Mouse (Mus musculus) midbrain, embryonic 15.5 days (tissue): ENCODE measurements around the gene Eif3a. TPM values are rescaled to one million over a fixed set of nuclear protein-coding genes. Genes with fewer than 3 reads are reported as not detected.

Experiments
- ATAC-seq: fragments of 200-750 bp; cut with Nextera tagmentation; replicated peaks from 2 replicates; pipeline ENCODE4 v1.8.0; 2017; ENCODE audit warnings: moderate TSS enrichment
- H3K27ac ChIP-seq: fragments of 300-500 bp; sonication (generic); 2 replicates; pipeline ENCODE4 v1.5.1; 2015; ENCODE audit warnings: mild to moderate bottlenecking, inconsistent platforms
- H3K27me3 ChIP-seq: fragments of 300-500 bp; sonication (generic); replicated peaks from 2 replicates; pipeline ENCODE4 v1.6.1; 2015; ENCODE audit warnings: inconsistent platforms
- H3K36me3 ChIP-seq: fragments of 300-500 bp; sonication (generic); replicated peaks from 2 replicates; pipeline ENCODE4 v1.6.1; 2015; ENCODE audit warnings: inconsistent platforms
- H3K4me1 ChIP-seq: fragments of 300-500 bp; sonication (generic); 2 replicates; pipeline ENCODE4 v1.6.1; 2015; ENCODE audit warnings: inconsistent platforms
- H3K4me2 ChIP-seq: fragments of 300-500 bp; sonication (generic); 2 replicates; pipeline ENCODE4 v1.6.1; 2015; ENCODE audit warnings: inconsistent platforms, mild to moderate bottlenecking, moderate library complexity
- H3K4me3 ChIP-seq: fragments of 300-500 bp; sonication (generic); 2 replicates; pipeline ENCODE4 v1.5.1; 2015; ENCODE audit warnings: mild to moderate bottlenecking, inconsistent platforms
- H3K9ac ChIP-seq: fragments of 300-500 bp; sonication (generic); 2 replicates; pipeline ENCODE4 v1.6.1; 2015; ENCODE audit warnings: mild to moderate bottlenecking, inconsistent platforms
- H3K9me3 ChIP-seq: fragments of 300-500 bp; sonication (generic); 2 replicates; pipeline ENCODE4 v1.6.1; 2016; ENCODE audit warnings: inconsistent platforms
- WGBS: fragments of 180-500 bp; shearing (Covaris S2); methylation state at CpG from one replicate; pipeline ENCODE4 v1.1.7; 2015; ENCODE audit warnings: mixed read lengths; 5-methylcytosine and 5-hydroxymethylcytosine counted together
- polyA plus RNA-seq: library from polyadenylated mRNA; unstranded; fragments of >200 nt; fragmentation: Nextera tagmentation; extraction: Ambion mirVana; gene quantifications from 2 replicates; pipeline ENCODE4 v1.2.1, GENCODE M21; 2015

The Eif3a gene
- polyA plus RNA-seq = 109 and 111 TPM in 2 replicates

GRCm38 (mm10) chr19:60790551-60791161 is at the start of gene Eif3a:
TSS of gene Eif3a (minus strand) at chr19:60790658.
- H3K4me3 ChIP-seq = peak within 1 kb of the TSS; percentile 92
- peak within 1 kb of the TSS; percentile 98 for H3K9ac ChIP-seq
- peak within 1 kb of the TSS; percentile 61 for H3K4me2 ChIP-seq
- H3K4me1 ChIP-seq = peaks cover 28% of the 10 kb centered on the region
- H3K9me3 ChIP-seq = no peaks in the 10 kb centered on the region
- no peaks in the 10 kb centered on the region for H3K36me3 ChIP-seq
- ATAC-seq = peak; percentile 96
- H3K27ac ChIP-seq = peak within 1 kb of the TSS; percentile 96
- WGBS = under 1% methylated on average over 57 of the region's 57 CpGs
- no peaks in the 10 kb centered on the region for H3K27me3 ChIP-seq

- no peak overlapping the region for H3K27ac ChIP-seq
- no peak overlapping the region for H3K4me3 ChIP-seq
- H3K9me3 ChIP-seq = no peaks in the 10 kb centered on the region
- no peaks in the 10 kb centered on the region for H3K4me1 ChIP-seq
- 97% methylated on average over 1 of the region's 1 CpGs for WGBS
- ATAC-seq = no peak; the same call in 1 of the 2 replicates
- no peak overlapping the region for H3K4me2 ChIP-seq
- H3K27me3 ChIP-seq = no peaks in the 10 kb centered on the region
- peaks cover 40% of the 10 kb centered on the region for H3K36me3 ChIP-seq
- H3K9ac ChIP-seq = no peak overlapping the region
Measured at GRCm38 (mm10) chr19:60837747-60838146, 47.3 kb upstream of the Eif3a start.

- H3K4me1 ChIP-seq = no peaks in the 10 kb centered on the region; the same call in 1 of the 2 replicates
- peaks cover 34% of the 10 kb centered on the region; the same call in 1 of the 2 replicates for H3K36me3 ChIP-seq
- H3K27me3 ChIP-seq = no peaks in the 10 kb centered on the region
- WGBS = 92% methylated on average over 6 of the region's 6 CpGs
- no peak overlapping the region for H3K9ac ChIP-seq
- no peak overlapping the region for H3K27ac ChIP-seq
- H3K4me2 ChIP-seq = no peak overlapping the region
- ATAC-seq = no peak
- H3K4me3 ChIP-seq = no peak overlapping the region
- H3K9me3 ChIP-seq = no peaks in the 10 kb centered on the region
Measured at GRCm38 (mm10) chr19:60818677-60819076, 28.2 kb upstream of the Eif3a start.

- Histone ChIP-seq H3K36me3 (0 out of 2 replicates have a peak, but pooled peaks cover 10% of the 10 kb centered on the region), H3K4me1 (peaks cover 6% of the 10 kb centered on the region), H3K27ac (no peak overlapping the region), H3K27me3 (no peaks in the 10 kb centered on the region), H3K9ac (no peak overlapping the region), H3K4me2 (no peak overlapping the region), H3K4me3 (no peak overlapping the region), H3K9me3 (no peaks in the 10 kb centered on the region)
- ATAC-seq = no peak
- 96% methylated on average over 6 of the region's 6 CpGs for WGBS
Measured at GRCm38 (mm10) chr19:60813133-60813532, 22.7 kb upstream of the Eif3a start.

- no peaks in the 10 kb centered on the region for H3K9me3 ChIP-seq
- peaks cover 6% of the 10 kb centered on the region for H3K4me1 ChIP-seq
- H3K4me3 ChIP-seq = peak overlapping the region; percentile 64
- peak overlapping the region; percentile 75 for H3K9ac ChIP-seq
- H3K36me3 ChIP-seq = 0 out of 2 replicates have a peak, but pooled peaks cover 9% of the 10 kb centered on the region
- H3K27ac ChIP-seq = peak overlapping the region; percentile 75
- H3K27me3 ChIP-seq = no peaks in the 10 kb centered on the region
- no peak for ATAC-seq
- peak overlapping the region; percentile 52 for H3K4me2 ChIP-seq
- WGBS = 18% methylated on average over 10 of the region's 10 CpGs
Measured at GRCm38 (mm10) chr19:60812036-60812389, 21.6 kb upstream of the Eif3a start.

GRCm38 (mm10) chr19:60811098-60812035 is 20.9 kb upstream of the Eif3a start, which contains the start of gene Fam45a:
TSS of gene Fam45a (plus strand) at chr19:60811585.
- Histone ChIP-seq H3K4me2 (peak within 1 kb of the TSS; percentile 52), H3K27ac (peak within 1 kb of the TSS; percentile 75), H3K9me3 (no peaks in the 10 kb centered on the region), H3K4me1 (peaks cover 6% of the 10 kb centered on the region), H3K4me3 (peak within 1 kb of the TSS; percentile 64), H3K27me3 (no peaks in the 10 kb centered on the region), H3K9ac (peak within 1 kb of the TSS; percentile 75), H3K36me3 (0 out of 2 replicates have a peak, but pooled peaks cover 6% of the 10 kb centered on the region)
- peak; percentile 100 for ATAC-seq
- 1% methylated on average over 45 of the region's 45 CpGs for WGBS

- no peaks in the 10 kb centered on the region for H3K27me3 ChIP-seq
- no peaks in the 10 kb centered on the region for H3K36me3 ChIP-seq
- H3K9me3 ChIP-seq = no peaks in the 10 kb centered on the region
- H3K4me3 ChIP-seq = no peak overlapping the region
- no peak overlapping the region for H3K4me2 ChIP-seq
- no peak overlapping the region for H3K9ac ChIP-seq
- WGBS = over 99% methylated on average over 2 of the region's 2 CpGs
- no peak overlapping the region for H3K27ac ChIP-seq
- peaks cover 6% of the 10 kb centered on the region for H3K4me1 ChIP-seq
- ATAC-seq = no peak
Measured at GRCm38 (mm10) chr19:60809927-60810326, 19.5 kb upstream of the Eif3a start.

GRCm38 (mm10) chr19:60804903-60805302 is 14.4 kb upstream of the Eif3a start:
- no peaks in the 10 kb centered on the region for H3K27me3 ChIP-seq
- H3K4me1 ChIP-seq = no peaks in the 10 kb centered on the region
- H3K4me2 ChIP-seq = no peak overlapping the region
- H3K9me3 ChIP-seq = no peaks in the 10 kb centered on the region
- H3K36me3 ChIP-seq = no peaks in the 10 kb centered on the region
- H3K4me3 ChIP-seq = no peak overlapping the region
- ATAC-seq = no peak
- 62% methylated on average over 2 of the region's 2 CpGs for WGBS
- H3K27ac ChIP-seq = no peak overlapping the region
- no peak overlapping the region for H3K9ac ChIP-seq

GRCm38 (mm10) chr19:60799867-60800569 is 9.6 kb upstream of the Eif3a start:
- WGBS = 70% methylated on average over 7 of the region's 7 CpGs
- ATAC-seq = no peak
- Histone ChIP-seq H3K27me3 (no peaks in the 10 kb centered on the region), H3K27ac (no peak overlapping the region), H3K4me1 (no peaks in the 10 kb centered on the region), H3K9ac (no peak overlapping the region), H3K4me2 (no peak overlapping the region), H3K9me3 (no peaks in the 10 kb centered on the region), H3K4me3 (no peak overlapping the region), H3K36me3 (no peaks in the 10 kb centered on the region)

GRCm38 (mm10) chr19:60797415-60797814 is 7.0 kb upstream of the Eif3a start:
- no peak overlapping the region for H3K4me2 ChIP-seq
- no peak for ATAC-seq
- no peaks in the 10 kb centered on the region for H3K4me1 ChIP-seq
- H3K9me3 ChIP-seq = no peaks in the 10 kb centered on the region
- H3K27ac ChIP-seq = no peak overlapping the region
- H3K9ac ChIP-seq = no peak overlapping the region
- H3K36me3 ChIP-seq = no peaks in the 10 kb centered on the region
- 96% methylated on average over 2 of the region's 2 CpGs for WGBS
- H3K4me3 ChIP-seq = no peak overlapping the region
- H3K27me3 ChIP-seq = no peaks in the 10 kb centered on the region

GRCm38 (mm10) chr19:60795244-60795643 is 4.8 kb upstream of the Eif3a start:
- H3K9ac ChIP-seq = no peak overlapping the region

GRCm38 (mm10) chr19:60793170-60793707 is 2.8 kb upstream of the Eif3a start:
- no peaks in the 10 kb centered on the region for H3K27me3 ChIP-seq
- H3K4me1 ChIP-seq = peaks cover 14% of the 10 kb centered on the region
- no peaks in the 10 kb centered on the region for H3K36me3 ChIP-seq
- no peak overlapping the region for H3K27ac ChIP-seq
- ATAC-seq = no peak
- H3K9me3 ChIP-seq = no peaks in the 10 kb centered on the region
- no peak overlapping the region for H3K9ac ChIP-seq
- WGBS = 90% methylated on average over 2 of the region's 2 CpGs
- H3K4me2 ChIP-seq = no peak overlapping the region
- H3K4me3 ChIP-seq = no peak overlapping the region

More at GRCm38 (mm10) chr19:60795244-60795643, 4.8 kb upstream of the Eif3a start:
- H3K4me2 ChIP-seq = no peak overlapping the region
- H3K36me3 ChIP-seq = no peaks in the 10 kb centered on the region
- no peak overlapping the region for H3K4me3 ChIP-seq
- peaks cover 3% of the 10 kb centered on the region; the same call in 1 of the 2 replicates for H3K4me1 ChIP-seq
- H3K9me3 ChIP-seq = no peaks in the 10 kb centered on the region
- WGBS = 68% methylated on average over 2 of the region's 2 CpGs
- no peaks in the 10 kb centered on the region for H3K27me3 ChIP-seq
- H3K27ac ChIP-seq = no peak overlapping the region
- no peak for ATAC-seq
